Mouse (Mus musculus) heart, embryonic 15.5 days (tissue): Measurements from ENCODE around the gene Samd4b. TPM values are rescaled to one million over a fixed set of nuclear protein-coding genes. Genes with fewer than 3 reads are reported as not detected.

Source experiments
- ATAC-seq: fragments of 200-750 bp; cut with Nextera tagmentation; replicated peaks from 2 replicates; pipeline ENCODE4 v1.8.0; 2017; ENCODE audit warnings: low read depth, moderate TSS enrichment; ENCODE audit not compliant: insufficient number of reproducible peaks, insufficient read depth, low FRiP score
- H3K27ac ChIP-seq: fragments of 300-500 bp; sonication (generic); 2 replicates; pipeline ENCODE4 v1.5.1; 2015; ENCODE audit warnings: mild to moderate bottlenecking, inconsistent platforms
- H3K27me3 ChIP-seq: fragments of 300-500 bp; sonication (generic); 2 replicates; pipeline ENCODE4 v1.6.1; 2015; ENCODE audit warnings: inconsistent platforms
- H3K36me3 ChIP-seq: fragments of 300-500 bp; sonication (generic); 2 replicates; pipeline ENCODE4 v1.6.1; 2015; ENCODE audit warnings: mild to moderate bottlenecking, inconsistent platforms
- H3K4me1 ChIP-seq: fragments of 300-500 bp; sonication (generic); replicated peaks from 2 replicates; pipeline ENCODE4 v1.6.1; 2015; ENCODE audit warnings: inconsistent platforms
- H3K4me2 ChIP-seq: fragments of 300-500 bp; sonication (generic); 2 replicates; pipeline ENCODE4 v1.6.1; 2015; ENCODE audit warnings: inconsistent platforms, mild to moderate bottlenecking, moderate library complexity
- H3K4me3 ChIP-seq: fragments of 300-500 bp; sonication (generic); 2 replicates; pipeline ENCODE4 v1.5.1; 2015; ENCODE audit warnings: mild to moderate bottlenecking, inconsistent platforms
- H3K9ac ChIP-seq: fragments of 300-500 bp; sonication (generic); 2 replicates; pipeline ENCODE4 v1.6.1; 2015; ENCODE audit warnings: mild to moderate bottlenecking, inconsistent platforms
- H3K9me3 ChIP-seq: fragments of 300-500 bp; sonication (generic); replicated peaks from 2 replicates; pipeline ENCODE4 v1.6.1; 2016; ENCODE audit warnings: inconsistent platforms
- WGBS: fragments of 180-500 bp; shearing (Covaris S2); methylation state at CpG from one replicate; pipeline ENCODE4 v1.1.7; 2015; ENCODE audit warnings: mixed read lengths; 5-methylcytosine and 5-hydroxymethylcytosine counted together
- polyA plus RNA-seq: library from polyadenylated mRNA; unstranded; fragments of >200 nt; fragmentation: Nextera tagmentation; extraction: Ambion mirVana; gene quantifications from 2 replicates; pipeline ENCODE4 v1.2.1, GENCODE M21; 2015

The Samd4b gene
- polyA plus RNA-seq, 1 experiment from 2014 or later = 17.9 TPM

GRCm38 (mm10) chr7:28382347-28382951, 215.5 kb downstream of the Samd4b start:
- WGBS = 28% methylated on average over 10 of the region's 12 CpGs
- H3K27me3 ChIP-seq = no peaks in the 10 kb centered on the region

GRCm38 (mm10) chr7:28381938-28382337, 216.0 kb downstream of the Samd4b start:
- peak overlapping the region; percentile 41 for H3K4me3 ChIP-seq
- ATAC-seq = peak; percentile 79
- no peaks in the 10 kb centered on the region for H3K27me3 ChIP-seq
- H3K9me3 ChIP-seq = no peaks in the 10 kb centered on the region
- peak overlapping the region; percentile 62 for H3K9ac ChIP-seq
- H3K36me3 ChIP-seq = no peaks in the 10 kb centered on the region
- 0% methylated on average over 20 of the region's 20 CpGs for WGBS
- H3K27ac ChIP-seq = peak overlapping the region; percentile 98
- H3K4me2 ChIP-seq = peak overlapping the region; percentile 68
- H3K4me1 ChIP-seq = peaks cover 58% of the 10 kb centered on the region

More at GRCm38 (mm10) chr7:28382347-28382951, 215.5 kb downstream of the Samd4b start:
- no peak for ATAC-seq
- peak overlapping the region; percentile 98 for H3K27ac ChIP-seq
- H3K36me3 ChIP-seq = peaks cover 2% of the 10 kb centered on the region; the same call in 1 of the 2 replicates
- peaks cover 53% of the 10 kb centered on the region for H3K4me1 ChIP-seq
- H3K4me3 ChIP-seq = peak overlapping the region; percentile 41
- peak overlapping the region; percentile 68 for H3K4me2 ChIP-seq
- no peaks in the 10 kb centered on the region for H3K9me3 ChIP-seq
- peak overlapping the region; percentile 38 for H3K9ac ChIP-seq

- no peaks in the 10 kb centered on the region for H3K36me3 ChIP-seq
- peak; percentile 29 for ATAC-seq
- H3K4me1 ChIP-seq = peaks cover 61% of the 10 kb centered on the region
- H3K4me2 ChIP-seq = peak overlapping the region; percentile 68
- H3K9ac ChIP-seq = peak overlapping the region; percentile 62
- H3K9me3 ChIP-seq = no peaks in the 10 kb centered on the region
- no peaks in the 10 kb centered on the region for H3K27me3 ChIP-seq
- WGBS = 5% methylated on average over 30 of the region's 30 CpGs
- H3K27ac ChIP-seq = peak overlapping the region; percentile 98
- H3K4me3 ChIP-seq = peak overlapping the region; percentile 41
These were observed 216.7 kb downstream of the Samd4b start for GRCm38 (mm10) chr7:28381017-28381790.

- WGBS = 42% methylated on average over 17 of the region's 17 CpGs
These were observed 217.5 kb downstream of the Samd4b start, which contains the start of gene Zfp36 for GRCm38 (mm10) chr7:28380237-28381016. Gene Zfp36 (minus strand): TSS chr7:28380253.

GRCm38 (mm10) chr7:28378769-28379651, 218.9 kb downstream of the Samd4b start:
- Histone ChIP-seq H3K27ac (peak overlapping the region; percentile 98), H3K27me3 (no peaks in the 10 kb centered on the region), H3K4me2 (peak overlapping the region; percentile 84), H3K9me3 (no peaks in the 10 kb centered on the region), H3K36me3 (no peaks in the 10 kb centered on the region), H3K9ac (peak overlapping the region; percentile 86), H3K4me1 (peaks cover 71% of the 10 kb centered on the region), H3K4me3 (peak overlapping the region; percentile 79)
- under 1% methylated on average over 53 of the region's 53 CpGs for WGBS
- ATAC-seq = peak; percentile 52

More at GRCm38 (mm10) chr7:28380237-28381016, 217.5 kb downstream of the Samd4b start, which contains the start of gene Zfp36:
- no peaks in the 10 kb centered on the region for H3K27me3 ChIP-seq
- peak within 1 kb of the TSS; percentile 98 for H3K27ac ChIP-seq
- peaks cover 65% of the 10 kb centered on the region for H3K4me1 ChIP-seq
- ATAC-seq = no peak
- peak within 1 kb of the TSS; percentile 86 for H3K9ac ChIP-seq
- no peaks in the 10 kb centered on the region for H3K36me3 ChIP-seq
- H3K4me2 ChIP-seq = peak within 1 kb of the TSS; percentile 84
- no peaks in the 10 kb centered on the region for H3K9me3 ChIP-seq
- H3K4me3 ChIP-seq = peak within 1 kb of the TSS; percentile 79

- no peak for ATAC-seq
- WGBS = 21% methylated on average over 32 of the region's 32 CpGs
- H3K9me3 ChIP-seq = no peaks in the 10 kb centered on the region
- peak overlapping the region; percentile 98 for H3K27ac ChIP-seq
- H3K9ac ChIP-seq = peak overlapping the region; percentile 86
- peak overlapping the region; percentile 79 for H3K4me3 ChIP-seq
- peak overlapping the region; percentile 84 for H3K4me2 ChIP-seq
- H3K36me3 ChIP-seq = no peaks in the 10 kb centered on the region
- H3K4me1 ChIP-seq = peaks cover 67% of the 10 kb centered on the region
- no peaks in the 10 kb centered on the region for H3K27me3 ChIP-seq
These were observed 219.8 kb downstream of the Samd4b start for GRCm38 (mm10) chr7:28378066-28378690.

- 50% methylated on average over 18 of the region's 18 CpGs for WGBS
- Histone ChIP-seq H3K4me2 (peak overlapping the region; percentile 84), H3K4me3 (peak overlapping the region; percentile 79), H3K4me1 (peaks cover 59% of the 10 kb centered on the region), H3K27me3 (no peaks in the 10 kb centered on the region), H3K9ac (peak overlapping the region; percentile 86), H3K27ac (peak overlapping the region; percentile 98), H3K9me3 (no peaks in the 10 kb centered on the region), H3K36me3 (no peaks in the 10 kb centered on the region)
- ATAC-seq = no peak
These were observed 220.5 kb downstream of the Samd4b start for GRCm38 (mm10) chr7:28377190-28378065.

- peak overlapping the region; percentile 65 for H3K9ac ChIP-seq
- H3K9me3 ChIP-seq = no peaks in the 10 kb centered on the region
- ATAC-seq = no peak
- H3K4me1 ChIP-seq = peaks cover 50% of the 10 kb centered on the region
- peak overlapping the region; percentile 98 for H3K27ac ChIP-seq
- H3K4me2 ChIP-seq = peak overlapping the region; percentile 84
- H3K36me3 ChIP-seq = no peaks in the 10 kb centered on the region
- no peaks in the 10 kb centered on the region for H3K27me3 ChIP-seq
- 4% methylated on average over 30 of the region's 30 CpGs for WGBS
- H3K4me3 ChIP-seq = peak overlapping the region; percentile 79
These were observed 221.8 kb downstream of the Samd4b start for GRCm38 (mm10) chr7:28376011-28376771.
